23 mouse cellular contexts compared by ENCODE assay signal in genomic region chr7:118547451-118547850, GRCm38 (mm10). TPM values are rescaled to one million over a fixed set of nuclear protein-coding genes. Genes with fewer than 3 reads are reported as not detected.
"Had no signal": no experiment of that assay in that cellular context is flagged by ENCODE, and none has a peak within 500 bp of the region (broad histone marks: within the 10 kb centered on the region; RNA-seq: fewer than 3 reads in every experiment).

No protein-coding gene starts in this region.

- H3K4me1 ChIP-seq: limb, embryonic 15.5 days; liver, embryonic 12.5 days; liver, embryonic 15.5 days; lung, embryonic 15.5 days; megakaryocyte, embryonic 14.5 days; midbrain, embryonic 10.5 days; midbrain, embryonic 13.5 days; neural tube, embryonic 13.5 days had no signal

- H3K4me3 ChIP-seq: layer of hippocampus, adult 2 months; limb, embryonic 15.5 days; liver, embryonic 12.5 days; liver, embryonic 15.5 days; lung, embryonic 15.5 days; megakaryocyte, embryonic 14.5 days; midbrain, embryonic 10.5 days; midbrain, embryonic 13.5 days; myocyte; neural tube, embryonic 13.5 days had no signal

- H3K36me3 ChIP-seq: liver, embryonic 12.5 days; liver, embryonic 15.5 days; lung, embryonic 15.5 days had no signal

- H3K9me3 ChIP-seq: limb, embryonic 15.5 days; liver, embryonic 12.5 days; liver, embryonic 15.5 days; lung, embryonic 15.5 days had no signal

- DNase-seq: kidney, adult 18-20 months; kidney, adult 9 months; kidney, postnatal 25 days; left cerebral cortex, postnatal 4 days; lung, adult 18-20 months; lung, postnatal 10 days; lung, postnatal 36 days; right cerebral cortex, postnatal 14 days; right cerebral cortex, postnatal 4 days had no signal

- ATAC-seq: hindbrain, postnatal 0 days; inflammation-experienced regulatory T-cells, adult 6 months; intestine, embryonic 16.5 days; liver, embryonic 12.5 days; midbrain, embryonic 13.5 days; midbrain, embryonic 16.5 days had no signal

- H3K27ac ChIP-seq: hindbrain, postnatal 0 days; layer of hippocampus, adult 2 months; limb, embryonic 15.5 days; liver, embryonic 12.5 days; liver, embryonic 15.5 days; lung, embryonic 15.5 days; midbrain, embryonic 10.5 days; midbrain, embryonic 13.5 days; neural tube, embryonic 13.5 days had no signal

- H3K9ac ChIP-seq: limb, embryonic 15.5 days; liver, embryonic 12.5 days; liver, embryonic 15.5 days; lung, embryonic 15.5 days; midbrain, embryonic 13.5 days; neural tube, embryonic 13.5 days had no signal

- H3K27me3 ChIP-seq: limb, embryonic 15.5 days; liver, embryonic 12.5 days; liver, embryonic 15.5 days; lung, embryonic 15.5 days; midbrain, embryonic 13.5 days; neural tube, embryonic 13.5 days had no signal

- H3K4me2 ChIP-seq: limb, embryonic 15.5 days; liver, embryonic 12.5 days; liver, embryonic 15.5 days; lung, embryonic 15.5 days; midbrain, embryonic 13.5 days; neural tube, embryonic 13.5 days had no signal

RNA-seq across cellular contexts. Expression of gene Tmc7, which starts 37.1 kb away (rescaled TPM):
- polyA plus RNA-seq: inflammation-experienced regulatory T-cells, adult 6 months had no signal

RNA-seq across cellular contexts. Expression of gene Tmc5, which starts 49.6 kb away (rescaled TPM):
- polyA plus RNA-seq: inflammation-experienced regulatory T-cells, adult 6 months; liver, embryonic 12.5 days; myocyte had no signal
